Mouse (Mus musculus) erythroblast, embryonic 14.5 days (primary cell): ENCODE results near the gene Syt9.
"Not testable (repeated sequence)": the region's sequence is repeated elsewhere in the genome, so short reads cannot be mapped to it uniquely, and the experiment has no call there.

Experiments
- GATA1 ChIP-seq: IDR thresholded peaks from 2 replicates; pipeline ENCODE4 v1.6.1; 2012; ENCODE audit warnings: low read length, inconsistent platforms, mixed read lengths
- TAL1 ChIP-seq: IDR thresholded peaks from 3 replicates; pipeline ENCODE4 v1.6.1; 2012; ENCODE audit warnings: low read length, inconsistent platforms, mixed read lengths

- not testable (repeated sequence) for TF ChIP-seq GATA1, TAL1
Observed at GRCm38 (mm10) chr7:107485709-107486108, 115.2 kb downstream of the Syt9 start.
